Mouse (Mus musculus): ENCODE results near the gene Zfp566. TPM values are rescaled to one million over a fixed set of nuclear protein-coding genes. Genes with fewer than 3 reads are reported as not detected.

Zfp566 gene
- polyA plus RNA-seq, 1 experiment from 2014 or later, result 15.0 TPM

DNA sequence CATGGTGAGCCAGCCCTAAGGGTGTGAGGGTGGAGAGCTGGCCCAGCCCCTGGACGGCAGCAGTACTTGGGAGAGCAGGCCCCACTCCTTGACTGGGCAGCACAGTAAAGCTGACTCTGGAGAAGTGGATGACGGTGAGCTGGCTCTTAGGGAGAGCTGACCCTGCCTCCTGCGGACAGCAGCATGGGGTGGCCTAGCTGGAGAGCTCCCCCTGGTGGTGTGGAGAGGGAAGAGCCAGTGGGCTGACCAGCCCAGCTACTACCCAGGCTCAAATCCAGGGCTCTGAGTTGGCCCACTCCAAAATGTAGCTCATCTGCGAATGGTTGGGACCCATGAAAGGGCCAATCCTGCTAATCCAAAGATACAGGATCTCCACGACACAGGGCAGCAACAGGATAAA, 25.7 kb downstream of the Zfp566 start:
- no peaks in the 10 kb centered on the region for H3K4me1 ChIP-seq (replicated peaks; ENCODE audit: control insufficient read depth, insufficient read depth, low read length)
- no peak overlapping the region for H3K9ac ChIP-seq
- DNase-seq (ENCODE audit: low spot score), result no peak
- H3K4me3 ChIP-seq (replicated peaks; ENCODE audit: low read length), result no peak overlapping the region
- no peak for ATAC-seq (ENCODE audit: low FRiP score)
- peaks cover 84% of the 10 kb centered on the region for H3K36me3 ChIP-seq (replicated peaks; ENCODE audit: control insufficient read depth, insufficient read depth)
- no peak overlapping the region for H3K4me2 ChIP-seq (replicated peaks)
- H3K27me3 ChIP-seq (ENCODE audit: control insufficient read depth, insufficient read depth, low read length), result no peaks in the 10 kb centered on the region
- WGBS, result 83% methylated on average over 5 of the region's 5 CpGs
- H3K9me3 ChIP-seq (ENCODE audit: control insufficient read depth, low read length), result no peaks in the 10 kb centered on the region
- H3K27ac ChIP-seq, result no peak overlapping the region

DNA sequence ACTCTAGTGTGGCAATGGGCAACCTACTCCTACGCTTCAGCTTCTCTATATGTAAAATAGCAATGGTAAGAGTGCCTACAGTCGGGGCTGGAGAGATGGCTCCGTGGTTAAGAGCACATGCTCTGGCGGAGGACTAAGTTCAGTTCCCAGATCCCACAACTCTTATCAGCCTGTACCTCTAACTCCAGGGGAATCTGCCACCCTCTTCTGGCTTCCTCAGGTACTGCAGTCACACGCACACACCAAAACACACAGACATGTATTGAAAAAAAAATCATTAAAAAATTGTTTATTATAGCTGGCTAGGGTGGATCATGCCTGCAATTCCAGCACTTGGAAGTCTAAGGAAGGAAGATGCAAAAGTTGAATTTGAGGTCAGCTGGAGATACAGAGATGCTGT, 27.8 kb downstream of the Zfp566 start:
- no peak overlapping the region for H3K27ac ChIP-seq
- no peaks in the 10 kb centered on the region for H3K4me1 ChIP-seq (replicated peaks; ENCODE audit: control insufficient read depth, insufficient read depth, low read length)
- H3K4me2 ChIP-seq (replicated peaks), result no peak overlapping the region
- no peak overlapping the region for H3K9ac ChIP-seq
- WGBS, result 85% methylated on average over 5 of the region's 5 CpGs
- DNase-seq (ENCODE audit: low spot score), result no peak
- H3K9me3 ChIP-seq (ENCODE audit: control insufficient read depth, low read length), result no peaks in the 10 kb centered on the region
- no peaks in the 10 kb centered on the region for H3K27me3 ChIP-seq (ENCODE audit: control insufficient read depth, insufficient read depth, low read length)
- peaks cover 87% of the 10 kb centered on the region for H3K36me3 ChIP-seq (replicated peaks; ENCODE audit: control insufficient read depth, insufficient read depth)
- no peak overlapping the region for H3K4me3 ChIP-seq (replicated peaks; ENCODE audit: low read length)
- ATAC-seq (ENCODE audit: low FRiP score), result no peak

DNA sequence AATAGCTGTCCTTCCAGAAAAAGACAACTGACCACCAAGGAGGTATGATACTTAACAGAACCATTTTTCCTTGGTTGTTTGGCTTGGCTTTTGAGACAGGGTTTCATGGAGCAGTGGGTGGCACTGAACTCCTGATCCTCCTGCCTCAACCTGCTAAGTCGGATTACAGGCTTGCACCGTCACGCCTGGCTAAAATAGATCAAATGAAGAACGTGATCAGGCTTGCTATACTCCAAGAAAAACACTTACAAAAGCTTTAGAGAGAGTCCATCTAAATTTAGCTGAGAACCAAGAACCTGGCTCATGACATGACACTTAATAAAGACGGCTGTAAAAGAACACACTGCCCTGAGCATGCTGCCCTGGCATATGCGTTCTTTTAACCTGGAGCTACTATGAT, 30.0 kb downstream of the Zfp566 start:
- Histone ChIP-seq H3K9ac (no peak overlapping the region), H3K4me3 (replicated peaks; ENCODE audit: low read length) (no peak overlapping the region), H3K4me2 (replicated peaks) (no peak overlapping the region), H3K27ac (no peak overlapping the region), H3K27me3 (ENCODE audit: control insufficient read depth, insufficient read depth, low read length) (no peaks in the 10 kb centered on the region), H3K9me3 (ENCODE audit: control insufficient read depth, low read length) (no peaks in the 10 kb centered on the region), H3K4me1 (replicated peaks; ENCODE audit: control insufficient read depth, insufficient read depth, low read length) (no peaks in the 10 kb centered on the region), H3K36me3 (replicated peaks; ENCODE audit: control insufficient read depth, insufficient read depth) (peaks cover 90% of the 10 kb centered on the region)
- WGBS, result 80% methylated on average over 6 of the region's 6 CpGs
- no peak for ATAC-seq (ENCODE audit: low FRiP score)
- DNase-seq (ENCODE audit: low spot score), result no peak

DNA sequence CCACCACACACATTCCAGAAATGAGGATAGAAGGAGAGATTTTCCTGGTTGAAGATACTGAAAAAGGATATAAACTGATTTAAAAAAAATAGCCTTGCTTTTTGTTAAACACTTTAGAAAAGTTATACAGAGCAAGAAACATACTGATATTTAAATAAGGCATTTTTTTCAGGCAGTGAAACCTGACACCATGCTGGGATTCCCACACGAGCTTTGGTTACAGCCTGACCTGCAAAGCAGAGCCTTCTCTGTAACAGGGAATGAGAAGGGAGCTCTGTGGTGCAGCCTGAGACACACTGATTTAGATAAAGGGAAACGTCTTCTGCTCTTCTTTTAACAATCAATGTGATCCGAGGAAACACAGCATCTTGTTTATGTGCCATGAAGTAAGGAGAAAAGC, 36.7 kb downstream of the Zfp566 start:
- Histone ChIP-seq H3K4me2 (replicated peaks) (no peak overlapping the region), H3K27ac (no peak overlapping the region), H3K4me1 (replicated peaks; ENCODE audit: control insufficient read depth, insufficient read depth, low read length) (peaks cover 10% of the 10 kb centered on the region; the same call in 1 of the 2 replicates), H3K9ac (no peak overlapping the region), H3K27me3 (ENCODE audit: control insufficient read depth, insufficient read depth, low read length) (no peaks in the 10 kb centered on the region), H3K9me3 (ENCODE audit: control insufficient read depth, low read length) (no peaks in the 10 kb centered on the region), H3K36me3 (replicated peaks; ENCODE audit: control insufficient read depth, insufficient read depth) (peaks cover 37% of the 10 kb centered on the region), H3K4me3 (replicated peaks; ENCODE audit: low read length) (no peak overlapping the region)
- DNase-seq (ENCODE audit: low spot score) (no peak), ATAC-seq (ENCODE audit: low FRiP score) (no peak)
- WGBS, result 13% methylated on average over 3 of the region's 3 CpGs

DNA sequence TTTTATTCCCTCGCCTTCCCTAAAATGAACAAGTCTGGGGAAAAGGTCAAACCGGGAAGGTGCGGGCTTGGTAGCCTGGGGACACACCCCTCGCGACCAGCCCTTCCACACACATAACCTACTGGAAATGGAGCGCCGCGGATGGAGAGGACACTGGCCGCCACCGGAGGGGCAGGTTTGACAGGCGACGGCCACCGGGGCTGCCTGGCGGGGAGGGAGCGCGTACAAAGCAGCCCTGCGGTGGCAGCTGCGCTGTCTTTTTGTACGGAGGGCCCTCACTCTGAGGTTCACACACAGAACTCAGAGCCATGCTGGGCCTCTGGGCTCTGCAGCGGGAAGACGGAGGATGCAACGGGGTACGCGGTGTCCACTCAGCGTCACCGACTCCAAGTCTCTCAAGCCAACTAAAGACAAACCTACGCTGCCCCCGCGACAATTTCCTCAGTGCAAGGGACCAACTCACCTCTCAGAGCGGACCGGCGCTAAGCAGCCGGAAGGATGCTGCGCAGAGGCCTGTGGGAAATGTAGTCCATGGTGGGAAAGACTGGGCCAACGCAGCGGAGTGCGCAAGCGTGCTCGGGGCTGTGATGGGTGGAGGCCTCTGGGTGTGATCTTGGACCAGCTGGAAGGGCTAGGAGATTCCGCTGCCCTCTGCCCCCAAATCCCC, 39.3 kb downstream of the Zfp566 start, which contains the start of gene Zfp14:
Gene Zfp14 (minus strand): TSS at position 499 of the 667 bp plus-strand sequence.
- peak within 1 kb of the TSS; percentile 57 for H3K4me2 ChIP-seq (replicated peaks)
- DNase-seq (ENCODE audit: low spot score) (peak; percentile 96), ATAC-seq (ENCODE audit: low FRiP score) (peak; percentile 99)
- peak within 1 kb of the TSS; percentile 51 for H3K4me3 ChIP-seq (replicated peaks; ENCODE audit: low read length)
- no peaks in the 10 kb centered on the region for H3K27me3 ChIP-seq (ENCODE audit: control insufficient read depth, insufficient read depth, low read length)
- no peaks in the 10 kb centered on the region for H3K9me3 ChIP-seq (ENCODE audit: control insufficient read depth, low read length)
- peak within 1 kb of the TSS; percentile 74 for H3K9ac ChIP-seq
- H3K27ac ChIP-seq, result peak within 1 kb of the TSS; percentile 83
- peaks cover 17% of the 10 kb centered on the region for H3K36me3 ChIP-seq (replicated peaks; ENCODE audit: control insufficient read depth, insufficient read depth)
- peaks cover 10% of the 10 kb centered on the region; the same call in 1 of the 2 replicates for H3K4me1 ChIP-seq (replicated peaks; ENCODE audit: control insufficient read depth, insufficient read depth, low read length)
- WGBS, result under 1% methylated on average over 39 of the region's 40 CpGs

DNA sequence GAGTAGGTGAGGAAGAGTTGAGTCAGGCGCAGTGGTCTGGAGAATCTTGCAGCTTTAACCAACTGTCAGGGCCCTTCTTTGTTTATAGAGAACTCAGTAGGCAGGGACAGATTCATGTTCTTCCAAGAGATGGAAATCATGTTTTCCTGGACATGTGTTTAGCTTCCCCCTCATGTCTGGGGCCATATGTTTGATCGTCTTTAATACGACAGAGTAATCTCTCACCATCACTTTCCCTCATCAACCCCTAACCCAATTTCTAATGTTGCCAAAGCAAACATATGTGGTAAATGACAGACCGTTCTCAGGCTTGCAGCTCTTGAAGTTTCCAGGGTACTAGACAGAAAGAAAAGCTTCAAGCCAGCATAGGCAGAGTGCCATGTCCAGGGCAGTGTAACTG, 42.2 kb downstream of the Zfp566 start:
- WGBS, result 91% methylated on average over 4 of the region's 4 CpGs
- DNase-seq (ENCODE audit: low spot score) (no peak), ATAC-seq (ENCODE audit: low FRiP score) (no peak)
- H3K9ac ChIP-seq, result no peak overlapping the region
- peaks cover 16% of the 10 kb centered on the region for H3K36me3 ChIP-seq (replicated peaks; ENCODE audit: control insufficient read depth, insufficient read depth)
- H3K27me3 ChIP-seq (ENCODE audit: control insufficient read depth, insufficient read depth, low read length), result no peaks in the 10 kb centered on the region
- H3K9me3 ChIP-seq (ENCODE audit: control insufficient read depth, low read length), result no peaks in the 10 kb centered on the region
- peaks cover 10% of the 10 kb centered on the region; the same call in 1 of the 2 replicates for H3K4me1 ChIP-seq (replicated peaks; ENCODE audit: control insufficient read depth, insufficient read depth, low read length)
- no peak overlapping the region for H3K4me3 ChIP-seq (replicated peaks; ENCODE audit: low read length)
- no peak overlapping the region for H3K27ac ChIP-seq
- no peak overlapping the region for H3K4me2 ChIP-seq (replicated peaks)

DNA sequence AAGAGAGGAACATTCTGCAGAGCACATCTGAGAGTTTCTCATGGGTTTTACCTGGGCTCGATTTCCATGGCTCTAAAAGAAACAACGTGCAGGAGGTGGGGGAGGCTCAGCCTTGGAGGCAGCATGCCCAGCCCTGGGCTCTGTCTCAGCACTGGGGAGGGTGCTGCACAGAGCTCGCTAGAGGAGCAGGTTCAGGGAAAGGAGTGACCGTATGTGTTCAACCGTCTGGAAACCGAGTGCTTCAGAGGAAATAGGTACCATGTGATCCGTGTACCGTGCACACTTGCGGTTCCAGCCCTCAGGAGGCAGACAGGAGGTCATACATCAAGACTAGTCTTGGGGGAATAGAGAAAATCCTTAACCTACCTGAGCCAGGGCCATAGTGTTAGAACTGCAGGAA, 46.0 kb downstream of the Zfp566 start:
- ATAC-seq (ENCODE audit: low FRiP score), result no peak
- WGBS, result 62% methylated on average over 9 of the region's 9 CpGs
- Histone ChIP-seq H3K27me3 (ENCODE audit: control insufficient read depth, insufficient read depth, low read length) (no peaks in the 10 kb centered on the region), H3K36me3 (replicated peaks; ENCODE audit: control insufficient read depth, insufficient read depth) (peaks cover 46% of the 10 kb centered on the region), H3K9ac (no peak overlapping the region), H3K4me1 (replicated peaks; ENCODE audit: control insufficient read depth, insufficient read depth, low read length) (no peaks in the 10 kb centered on the region), H3K9me3 (ENCODE audit: control insufficient read depth, low read length) (no peaks in the 10 kb centered on the region), H3K27ac (no peak overlapping the region), H3K4me3 (replicated peaks; ENCODE audit: low read length) (no peak overlapping the region), H3K4me2 (replicated peaks) (no peak overlapping the region)
- DNase-seq (ENCODE audit: low spot score), result no peak

DNA sequence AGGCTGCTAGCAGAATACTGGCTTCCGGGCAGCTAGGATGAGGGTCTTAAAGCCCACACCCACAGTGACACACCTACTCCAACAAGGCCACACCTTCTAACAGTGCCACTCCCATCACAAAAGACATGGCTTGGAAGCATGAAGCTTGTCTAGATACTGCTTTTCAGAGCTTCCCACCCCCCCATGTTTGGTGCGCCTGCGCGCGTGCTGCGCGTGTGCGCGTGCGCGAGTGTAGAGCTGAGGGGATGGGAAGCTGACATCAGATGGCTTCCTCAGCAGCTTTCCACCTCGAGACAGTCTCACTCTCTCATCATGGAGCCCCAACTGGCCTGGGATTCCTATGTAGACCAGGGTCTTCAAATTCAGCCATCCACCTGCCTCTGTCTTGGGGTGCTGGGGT, 56.0 kb downstream of the Zfp566 start:
- DNase-seq (ENCODE audit: low spot score) (no peak), ATAC-seq (ENCODE audit: low FRiP score) (no peak)
- H3K9me3 ChIP-seq (ENCODE audit: control insufficient read depth, low read length), result no peaks in the 10 kb centered on the region
- H3K4me2 ChIP-seq (replicated peaks), result no peak overlapping the region
- H3K27ac ChIP-seq, result no peak overlapping the region
- no peak overlapping the region for H3K4me3 ChIP-seq (replicated peaks; ENCODE audit: low read length)
- 92% methylated on average over 12 of the region's 12 CpGs for WGBS
- H3K36me3 ChIP-seq (replicated peaks; ENCODE audit: control insufficient read depth, insufficient read depth), result peaks cover 30% of the 10 kb centered on the region
- no peak overlapping the region for H3K9ac ChIP-seq
- H3K4me1 ChIP-seq (replicated peaks; ENCODE audit: control insufficient read depth, insufficient read depth, low read length), result no peaks in the 10 kb centered on the region
- no peaks in the 10 kb centered on the region for H3K27me3 ChIP-seq (ENCODE audit: control insufficient read depth, insufficient read depth, low read length)

DNA sequence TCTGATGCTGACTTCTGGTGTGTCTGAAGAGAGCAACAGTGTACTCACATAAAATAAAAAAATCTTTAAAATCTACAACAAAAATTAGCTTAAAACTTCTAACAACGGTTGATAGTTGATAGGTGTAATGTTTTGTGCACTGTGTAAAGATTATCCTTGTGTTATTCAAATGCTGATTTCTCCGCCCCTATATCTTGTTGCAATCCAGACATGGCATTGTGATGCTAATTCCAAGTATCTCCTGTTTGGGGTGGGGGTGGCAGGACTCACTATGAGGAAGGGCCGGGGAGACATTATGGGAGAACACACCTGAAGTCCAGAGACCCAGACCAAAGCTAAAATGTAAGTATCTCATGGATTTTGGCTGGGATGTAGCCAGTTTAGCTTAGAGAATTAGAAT, 58.9 kb downstream of the Zfp566 start:
- H3K27ac ChIP-seq, result no peak overlapping the region
- H3K36me3 ChIP-seq (replicated peaks; ENCODE audit: control insufficient read depth, insufficient read depth), result peaks cover 12% of the 10 kb centered on the region
- 66% methylated on average over 3 of the region's 3 CpGs for WGBS
- ATAC-seq (ENCODE audit: low FRiP score) (no peak), DNase-seq (ENCODE audit: low spot score) (no peak)
- no peaks in the 10 kb centered on the region for H3K27me3 ChIP-seq (ENCODE audit: control insufficient read depth, insufficient read depth, low read length)
- no peaks in the 10 kb centered on the region for H3K9me3 ChIP-seq (ENCODE audit: control insufficient read depth, low read length)
- H3K9ac ChIP-seq, result no peak overlapping the region
- H3K4me3 ChIP-seq (replicated peaks; ENCODE audit: low read length), result no peak overlapping the region
- no peak overlapping the region for H3K4me2 ChIP-seq (replicated peaks)
- no peaks in the 10 kb centered on the region for H3K4me1 ChIP-seq (replicated peaks; ENCODE audit: control insufficient read depth, insufficient read depth, low read length)

DNA sequence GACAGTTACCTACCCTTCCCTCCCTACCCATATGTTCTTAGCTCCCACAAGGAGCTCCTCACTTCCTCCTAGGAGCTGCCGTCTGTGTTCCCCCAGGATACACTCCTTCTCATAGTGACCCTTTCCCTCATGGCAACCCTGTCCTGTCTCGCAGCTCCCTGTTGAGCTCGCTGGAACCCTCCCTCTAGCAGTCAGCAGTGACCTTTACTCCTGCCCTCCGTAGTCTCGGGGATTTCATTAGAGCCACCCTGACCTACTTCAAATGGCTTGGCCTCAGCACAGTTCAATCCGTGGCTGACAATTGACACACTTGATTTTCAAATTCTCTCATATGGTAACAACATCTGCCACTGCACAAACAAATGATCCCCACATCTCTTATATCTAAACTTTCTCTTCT, 59.6 kb downstream of the Zfp566 start:
- Histone ChIP-seq H3K9me3 (ENCODE audit: control insufficient read depth, low read length) (no peaks in the 10 kb centered on the region), H3K4me1 (replicated peaks; ENCODE audit: control insufficient read depth, insufficient read depth, low read length) (no peaks in the 10 kb centered on the region), H3K4me3 (replicated peaks; ENCODE audit: low read length) (no peak overlapping the region), H3K27me3 (ENCODE audit: control insufficient read depth, insufficient read depth, low read length) (no peaks in the 10 kb centered on the region), H3K4me2 (replicated peaks) (no peak overlapping the region), H3K36me3 (replicated peaks; ENCODE audit: control insufficient read depth, insufficient read depth) (peaks cover 16% of the 10 kb centered on the region), H3K9ac (no peak overlapping the region), H3K27ac (no peak overlapping the region)
- DNase-seq (ENCODE audit: low spot score), result no peak
- WGBS, result 34% methylated on average over 6 of the region's 6 CpGs
- no peak for ATAC-seq (ENCODE audit: low FRiP score)

Data from hindbrain, embryonic 14.5 days (tissue).